Mouse (Mus musculus): ENCODE data around the gene Pik3r6.
A peak's percentile ranks its signal among the peaks of the same experiment; 100 is the strongest.

The Pik3r6 gene

GRCm38 (mm10) chr11:68536026-68536425 lies 33.2 kb downstream of the Pik3r6 start:
- DNase-seq (ENCODE audit: low read depth), result no peak

DNA sequence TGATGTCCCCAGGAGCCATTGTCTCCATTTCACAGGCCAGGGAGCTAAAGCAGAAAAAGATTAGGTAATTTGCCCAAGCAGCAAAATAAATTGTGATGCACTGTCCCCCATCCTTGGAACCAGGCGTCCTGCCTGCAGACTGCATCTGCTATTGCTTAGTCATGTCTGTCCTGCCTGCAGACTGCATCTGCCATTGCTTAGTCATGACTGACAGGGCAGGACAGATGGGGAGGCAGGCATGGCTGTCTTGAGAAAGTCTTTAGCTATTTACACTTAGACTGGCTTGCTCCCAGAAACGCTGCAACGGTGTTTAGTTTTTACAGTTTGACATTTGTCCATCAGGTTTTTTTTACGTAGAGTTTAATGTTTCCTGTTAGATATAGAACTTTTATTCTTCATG lies 33.6 kb downstream of the Pik3r6 start:
- DNase-seq (ENCODE audit: low read depth), result peak; percentile 84

DNA sequence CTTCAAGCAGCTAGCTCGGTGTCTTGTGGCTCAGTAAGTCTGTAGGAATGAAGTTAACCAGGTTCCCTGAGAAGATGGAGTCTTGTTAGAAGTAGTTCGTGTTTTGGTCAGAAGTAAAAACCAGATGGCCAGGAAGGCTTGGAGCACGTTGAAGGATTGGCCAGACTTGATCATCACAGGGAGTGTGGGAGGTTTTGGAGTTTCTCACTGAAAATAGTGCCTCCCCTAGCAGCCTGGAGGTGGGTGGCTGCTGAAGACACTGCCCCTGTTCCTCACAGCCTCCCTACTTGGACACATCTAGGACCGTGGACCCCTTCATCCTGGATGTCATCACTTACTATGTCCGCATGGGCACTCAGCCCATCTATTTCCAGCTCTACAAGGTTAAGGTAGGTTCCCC lies 36.8 kb downstream of the Pik3r6 start:
- no peak for DNase-seq (ENCODE audit: low read depth)

DNA sequence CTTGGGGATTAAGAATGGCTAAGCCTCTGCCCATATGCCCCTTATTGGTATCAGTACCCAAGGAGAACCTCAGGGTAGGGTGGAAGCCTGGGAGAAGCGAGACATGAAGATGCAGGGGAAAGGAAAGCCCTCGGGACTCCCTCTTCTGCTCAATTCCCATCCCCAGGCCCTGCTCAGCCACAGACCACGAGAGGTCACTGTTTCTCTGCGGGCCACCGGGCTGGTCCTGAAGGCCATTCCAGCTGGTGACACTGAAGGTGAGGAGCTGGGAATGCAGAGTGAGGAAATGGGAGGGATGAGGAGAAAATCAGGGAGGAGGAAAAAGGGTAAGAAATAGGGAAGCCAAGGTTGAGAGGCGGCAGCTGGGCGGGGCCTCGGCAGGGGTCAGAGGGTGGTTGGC lies 41.7 kb downstream of the Pik3r6 start:
- peak; percentile 43 for DNase-seq (ENCODE audit: low read depth)

GRCm38 (mm10) chr11:68545172-68545571 lies 42.4 kb downstream of the Pik3r6 start:
- DNase-seq (ENCODE audit: low read depth), result no peak

GRCm38 (mm10) chr11:68545682-68546222 lies 42.9 kb downstream of the Pik3r6 start:
- DNase-seq (ENCODE audit: low read depth), result no peak

DNA sequence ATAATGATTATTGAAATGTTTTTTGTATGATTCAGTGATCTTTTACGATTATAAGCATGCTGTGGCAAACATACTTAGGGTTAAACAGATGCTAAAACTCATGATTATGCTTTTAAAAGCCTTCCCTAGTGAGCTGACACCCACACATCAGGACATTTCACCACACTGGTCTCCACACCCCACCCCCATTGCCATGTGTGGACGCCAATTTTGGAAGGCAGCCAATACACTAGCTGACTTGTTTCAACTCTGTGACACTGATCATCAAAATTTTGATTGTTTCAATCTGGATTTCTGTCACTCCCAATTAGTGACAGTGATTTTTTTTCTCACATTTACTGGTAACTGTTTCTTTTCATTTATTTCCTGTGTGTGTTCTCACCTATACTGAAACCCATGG lies 44.7 kb downstream of the Pik3r6 start:
- peak; percentile 30 for DNase-seq (ENCODE audit: low read depth)

GRCm38 (mm10) chr11:68549597-68549996 lies 46.8 kb downstream of the Pik3r6 start:
- peak; percentile 34 for DNase-seq (ENCODE audit: low read depth)

DNA sequence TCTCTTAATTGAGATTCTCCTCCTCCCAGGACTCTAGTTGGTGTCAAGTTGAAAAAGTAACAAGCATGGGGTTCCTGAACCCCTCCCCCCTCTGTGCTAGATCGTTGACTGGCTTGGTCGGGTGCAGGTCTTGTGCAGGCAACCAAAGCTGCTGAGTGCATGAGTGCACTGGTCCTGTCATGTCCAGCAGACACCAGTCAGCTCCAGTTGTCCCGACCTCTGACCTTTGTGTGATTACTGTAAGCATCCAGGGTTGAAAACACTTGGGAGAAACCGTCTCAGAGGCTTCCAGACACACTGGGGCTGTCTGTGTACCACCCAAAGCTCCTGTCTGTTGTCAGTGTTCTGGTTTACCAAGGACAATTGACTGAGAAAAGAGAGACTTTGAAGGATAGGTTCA lies 47.5 kb downstream of the Pik3r6 start:
- DNase-seq (ENCODE audit: low read depth), result no peak

- DNase-seq (ENCODE audit: low read depth), result peak; percentile 61
Measured at GRCm38 (mm10) chr11:68553981-68554471, 51.2 kb downstream of the Pik3r6 start.

- DNase-seq (ENCODE audit: low read depth), result no peak
Measured at GRCm38 (mm10) chr11:68555918-68556584, 53.2 kb downstream of the Pik3r6 start, which contains the start of gene Mfsd6l. Mfsd6l (plus strand) TSS chr11:68556186.

DNA sequence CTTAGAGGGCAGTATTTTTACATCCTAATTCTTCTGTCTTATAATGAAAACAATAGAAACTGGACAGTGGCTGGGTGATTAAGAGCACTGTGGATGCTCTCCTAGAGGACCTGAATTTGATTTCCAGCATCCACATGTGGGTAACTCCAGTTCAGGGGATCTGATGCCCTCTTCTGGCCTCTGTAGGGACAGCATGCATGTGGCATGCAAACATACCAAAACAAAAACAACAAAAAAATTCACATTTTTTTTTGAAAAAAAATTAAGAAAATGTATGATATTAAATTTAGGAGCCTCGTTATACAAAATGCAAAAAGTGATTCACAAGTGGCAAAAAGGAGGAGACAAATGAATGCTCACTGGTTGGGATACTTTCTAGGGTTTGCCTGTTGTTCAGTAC lies 56.7 kb downstream of the Pik3r6 start:
- peak; percentile 60 for DNase-seq (ENCODE audit: low read depth)

DNA sequence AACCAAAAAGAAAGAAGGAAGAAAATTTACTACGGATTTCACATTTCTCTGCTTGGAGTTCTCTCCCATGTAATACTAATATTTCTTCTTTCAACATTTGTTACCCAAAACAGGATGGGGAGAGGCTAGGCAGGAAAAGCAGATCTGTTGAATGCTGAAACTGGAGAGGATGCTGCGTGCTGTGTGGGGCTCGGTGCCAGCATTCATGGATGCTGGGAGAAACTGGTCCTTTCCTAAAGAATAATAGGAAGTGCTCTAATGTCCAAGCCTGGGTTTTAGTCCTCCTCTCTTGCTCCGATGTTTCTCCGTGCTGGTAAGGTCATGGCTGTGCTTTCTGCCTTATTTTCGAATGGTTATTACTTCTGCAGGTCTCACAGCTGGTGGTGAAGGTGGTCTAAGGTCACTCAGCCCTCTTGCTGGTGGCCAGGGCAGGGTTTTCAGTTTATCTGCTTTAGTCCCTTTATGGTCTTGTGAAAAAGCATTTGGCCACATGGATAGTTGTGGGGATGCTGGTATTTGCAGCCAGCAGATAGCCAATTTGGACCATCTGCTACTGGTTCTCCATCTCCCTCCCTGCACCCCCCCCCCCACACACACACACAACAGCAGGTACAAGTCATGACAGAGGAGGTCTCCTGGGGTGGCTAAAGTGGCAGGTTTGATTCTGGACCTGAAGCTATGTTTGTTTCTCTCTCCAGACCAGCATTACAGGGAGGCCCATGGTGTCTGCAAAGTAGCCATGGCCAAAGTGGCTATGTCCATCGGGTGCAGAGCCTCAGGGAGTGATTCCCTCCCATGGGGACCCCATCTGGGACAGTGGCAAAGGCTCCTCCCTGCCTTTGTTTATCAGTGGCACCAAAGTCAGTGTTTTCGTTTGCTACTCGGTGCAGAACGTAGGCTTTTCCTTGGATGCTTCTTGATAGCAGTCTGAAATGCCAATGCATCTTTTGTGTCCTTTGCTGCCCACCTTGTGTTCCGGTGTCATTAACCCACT lies 59.4 kb downstream of the Pik3r6 start:
- peak; percentile 37 for DNase-seq (ENCODE audit: low read depth)

- DNase-seq (ENCODE audit: low read depth), result no peak
Measured at GRCm38 (mm10) chr11:68564356-68565031, 61.7 kb downstream of the Pik3r6 start.

DNA sequence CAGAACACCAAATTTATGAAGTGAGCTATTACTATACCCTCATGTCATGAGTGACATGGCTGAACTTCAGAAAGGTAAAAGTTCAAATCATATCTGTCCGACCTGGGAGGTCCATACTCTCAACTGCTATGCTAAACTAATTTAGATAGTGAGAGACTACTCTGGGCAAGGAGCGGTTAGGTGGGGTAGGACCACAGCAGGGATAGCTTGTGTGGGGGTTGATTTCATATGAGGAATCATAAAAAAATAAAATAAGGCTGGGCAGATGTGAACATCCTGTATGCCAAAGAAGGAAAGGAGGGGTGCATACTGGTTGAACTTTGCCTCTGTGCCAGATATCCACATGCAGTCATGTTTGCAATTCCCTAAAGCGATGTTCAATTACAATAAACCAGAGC lies 62.2 kb downstream of the Pik3r6 start:
- no peak for DNase-seq (ENCODE audit: low read depth)

DNA sequence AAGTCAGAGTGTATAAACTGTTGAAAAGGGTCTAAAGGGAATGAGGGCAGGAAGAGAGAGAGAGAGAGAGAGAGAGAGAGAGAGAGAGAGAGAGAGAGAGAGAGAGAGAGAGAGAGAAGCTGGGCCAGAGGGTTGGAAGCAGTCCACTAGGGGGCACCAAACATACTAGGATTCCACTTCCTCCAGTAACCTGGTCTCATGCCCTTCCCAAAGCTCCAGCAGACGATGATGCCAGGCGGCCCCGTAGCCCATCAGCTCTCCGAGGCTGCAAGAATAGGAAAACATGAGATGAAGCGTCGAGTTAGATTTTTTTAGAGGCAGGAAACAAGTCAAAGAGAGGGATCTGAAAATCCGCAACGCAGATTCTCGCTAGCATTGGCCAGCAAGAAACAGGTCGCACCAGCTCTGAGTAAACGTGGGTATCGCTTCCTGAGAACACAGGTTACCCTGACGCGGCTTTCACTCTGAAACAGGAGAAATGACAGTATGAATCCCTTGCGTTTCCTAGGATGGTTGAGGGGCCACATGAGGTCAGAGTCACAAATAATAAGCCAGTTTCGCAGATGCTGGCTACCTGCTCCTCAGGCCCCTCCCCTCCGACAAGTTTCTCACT lies 63.7 kb downstream of the Pik3r6 start:
- DNase-seq (ENCODE audit: low read depth), result peak; percentile 91

DNA sequence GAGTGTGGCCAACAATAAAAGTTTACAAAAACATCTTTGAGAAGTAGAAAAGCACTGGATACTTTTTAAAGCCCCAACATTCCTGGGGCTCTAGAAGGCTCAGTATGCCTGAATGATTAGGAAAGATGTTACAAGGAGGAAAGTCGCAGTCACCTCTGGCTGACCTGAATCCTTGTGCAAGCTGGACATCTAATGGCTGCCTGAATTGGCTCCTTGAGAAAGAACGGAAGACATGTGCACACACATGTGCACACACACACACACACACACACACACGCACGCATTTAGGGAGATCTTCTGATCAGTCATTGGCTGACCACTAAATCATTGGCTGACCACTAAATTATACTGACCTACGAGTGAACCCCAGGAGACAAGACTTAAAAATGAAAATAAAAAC lies 68.0 kb downstream of the Pik3r6 start:
- DNase-seq (ENCODE audit: low read depth), result no peak

GRCm38 (mm10) chr11:68577076-68577475 lies 74.3 kb downstream of the Pik3r6 start:
- DNase-seq (ENCODE audit: low read depth), result peak; percentile 64

- DNase-seq (ENCODE audit: low read depth), result peak; percentile 76
Measured at GRCm38 (mm10) chr11:68579462-68579881, 76.7 kb downstream of the Pik3r6 start.

DNA sequence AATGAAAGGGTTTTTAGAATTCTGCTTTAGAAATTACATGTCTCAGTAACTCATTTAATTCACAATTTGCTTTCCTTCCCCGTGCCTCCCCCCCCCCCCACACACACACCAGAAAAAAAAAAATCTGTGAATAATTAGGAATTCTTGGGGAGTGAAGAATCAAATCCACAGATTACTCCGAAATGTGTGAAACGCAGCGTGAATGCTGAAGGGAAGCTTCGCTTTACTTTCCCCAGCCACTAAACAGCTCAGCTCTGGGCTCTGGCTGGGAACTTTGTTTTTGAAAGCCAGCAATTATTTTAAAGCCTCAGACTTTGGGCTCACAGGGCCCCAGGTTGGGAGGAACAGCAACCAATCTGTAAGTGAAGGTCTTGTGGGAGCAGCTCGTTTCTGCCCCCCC lies 77.7 kb downstream of the Pik3r6 start:
- no peak for DNase-seq (ENCODE audit: low read depth)

DNA sequence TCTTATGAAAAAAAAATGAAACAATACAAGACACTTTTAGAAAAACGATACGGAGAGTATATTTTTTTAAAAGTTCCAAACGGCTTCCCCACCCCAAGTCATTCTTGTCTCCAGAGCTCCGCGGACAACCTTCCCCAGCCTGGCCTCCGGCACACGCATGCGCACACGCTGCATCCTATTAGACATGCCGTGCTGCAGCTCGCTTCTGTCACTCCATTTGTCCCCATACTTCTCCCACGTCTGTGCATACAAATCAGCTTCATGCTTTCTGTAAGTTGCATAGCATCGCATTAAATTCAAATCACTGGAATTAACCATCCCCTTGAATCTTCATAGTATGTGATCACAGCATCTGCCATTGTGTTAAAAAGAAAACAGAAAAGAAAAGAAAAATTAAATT lies 80.4 kb downstream of the Pik3r6 start:
- DNase-seq (ENCODE audit: low read depth), result no peak

All from NIH3T3 (cell line).